Mouse (Mus musculus) hindbrain, embryonic 16.5 days (tissue): ENCODE measurements at regions not wholly inside any gene's neighbourhood (a gene's known extent, or its start where the extent isn't known, plus 50 kb on each side); places are given as distances from the start of the nearest gene placed in this dataset.
"Not testable (repeated sequence)": the region's sequence is repeated elsewhere in the genome, so short reads cannot be mapped to it uniquely, and the experiment has no call there.

Experiments used
- ATAC-seq: fragments of 200-750 bp; cut with Nextera tagmentation; 2 replicates; pipeline ENCODE4 v1.8.0; 2017; ENCODE audit warnings: moderate TSS enrichment, moderate library complexity
- H3K27ac ChIP-seq: fragments of 300-500 bp; sonication (generic); 2 replicates; pipeline ENCODE4 v1.5.1; 2014; ENCODE audit warnings: low read depth, mild to moderate bottlenecking, control low read depth, low read length, moderate library complexity
- H3K27me3 ChIP-seq: fragments of 300-500 bp; sonication (generic); replicated peaks from 2 replicates; pipeline ENCODE4 v1.6.1; 2014; ENCODE audit warnings: low read length; ENCODE audit not compliant: control insufficient read depth, insufficient read depth
- H3K36me3 ChIP-seq: fragments of 300-500 bp; sonication (generic); 2 replicates; pipeline ENCODE4 v1.6.1; 2014; ENCODE audit warnings: mild to moderate bottlenecking, low read length, moderate library complexity, mixed read lengths; ENCODE audit not compliant: control insufficient read depth, insufficient read depth
- H3K4me1 ChIP-seq: fragments of 300-500 bp; sonication (generic); 2 replicates; pipeline ENCODE4 v1.6.1; 2014; ENCODE audit warnings: low read depth, low read length; ENCODE audit not compliant: control insufficient read depth, insufficient read depth
- H3K4me2 ChIP-seq: fragments of 300-500 bp; sonication (generic); 2 replicates; pipeline ENCODE4 v1.6.1; 2014; ENCODE audit warnings: mild to moderate bottlenecking, low read length, control low read depth, moderate library complexity
- H3K4me3 ChIP-seq: fragments of 300-500 bp; sonication (generic); 2 replicates; pipeline ENCODE4 v1.5.1; 2014; ENCODE audit warnings: mild to moderate bottlenecking, low read length, control low read depth, moderate library complexity
- H3K9ac ChIP-seq: fragments of 300-500 bp; sonication (generic); 2 replicates; pipeline ENCODE4 v1.6.1; 2014; ENCODE audit warnings: low read depth, mild to moderate bottlenecking, control low read depth, low read length, moderate library complexity
- H3K9me3 ChIP-seq: fragments of 300-500 bp; sonication (generic); 2 replicates; pipeline ENCODE4 v1.6.1; 2014; ENCODE audit warnings: mild to moderate bottlenecking, low read length, moderate library complexity; ENCODE audit not compliant: control insufficient read depth
- WGBS: fragments of 180-500 bp; shearing (Covaris S2); extraction: QIAGEN DNeasy Blood & Tissue Kit; methylation state at CpG from one replicate; pipeline ENCODE4 v1.1.7; 2014; 5-methylcytosine and 5-hydroxymethylcytosine counted together

GRCm38 (mm10) chr12:93812963-93813733 lies 1878.9 kb upstream of the Flrt2 start:
- Histone ChIP-seq H3K36me3 (no peaks in the 10 kb centered on the region), H3K9me3 (no peaks in the 10 kb centered on the region), H3K4me2 (no peak overlapping the region), H3K27ac (no peak overlapping the region), H3K4me1 (no peaks in the 10 kb centered on the region), H3K4me3 (no peak overlapping the region), H3K9ac (no peak overlapping the region), H3K27me3 (no peaks in the 10 kb centered on the region)
- no peak for ATAC-seq

- ATAC-seq: peak; percentile 85
- Histone ChIP-seq H3K4me1 (no peaks in the 10 kb centered on the region), H3K9me3 (no peaks in the 10 kb centered on the region), H3K4me3 (no peak overlapping the region), H3K9ac (no peak overlapping the region), H3K27me3 (no peaks in the 10 kb centered on the region), H3K4me2 (no peak overlapping the region), H3K27ac (no peak overlapping the region), H3K36me3 (no peaks in the 10 kb centered on the region)
- WGBS: 20% methylated on average over 1 of the region's 1 CpGs
Observed at GRCm38 (mm10) chr12:93850944-93851520, 1841.0 kb upstream of the Flrt2 start.

GRCm38 (mm10) chr12:93851660-93852059 lies 1840.4 kb upstream of the Flrt2 start:
- Histone ChIP-seq H3K27me3 (no peaks in the 10 kb centered on the region), H3K9me3 (no peaks in the 10 kb centered on the region), H3K36me3 (no peaks in the 10 kb centered on the region), H3K27ac (no peak overlapping the region), H3K4me2 (no peak overlapping the region), H3K4me3 (no peak overlapping the region), H3K9ac (no peak overlapping the region), H3K4me1 (no peaks in the 10 kb centered on the region)
- no peak for ATAC-seq
- 50% methylated on average over 1 of the region's 1 CpGs for WGBS

- H3K4me2 ChIP-seq: no peak overlapping the region
- no peaks in the 10 kb centered on the region for H3K36me3 ChIP-seq
- H3K9me3 ChIP-seq: no peaks in the 10 kb centered on the region
- 65% methylated on average over 2 of the region's 2 CpGs for WGBS
- ATAC-seq: no peak
- H3K4me1 ChIP-seq: no peaks in the 10 kb centered on the region
- no peak overlapping the region for H3K4me3 ChIP-seq
- H3K27me3 ChIP-seq: no peaks in the 10 kb centered on the region
- H3K9ac ChIP-seq: no peak overlapping the region
- no peak overlapping the region for H3K27ac ChIP-seq
Observed at GRCm38 (mm10) chr12:93885946-93886345, 1806.1 kb upstream of the Flrt2 start.

- Histone ChIP-seq H3K4me3 (no peak overlapping the region), H3K9ac (no peak overlapping the region), H3K4me2 (no peak overlapping the region), H3K4me1 (no peaks in the 10 kb centered on the region), H3K27ac (no peak overlapping the region), H3K36me3 (no peaks in the 10 kb centered on the region), H3K27me3 (no peaks in the 10 kb centered on the region), H3K9me3 (no peaks in the 10 kb centered on the region)
- WGBS: 86% methylated on average over 3 of the region's 3 CpGs
- ATAC-seq: no peak
Observed at GRCm38 (mm10) chr12:93890109-93890508, 1801.9 kb upstream of the Flrt2 start.

- not testable (repeated sequence) for H3K4me1 ChIP-seq, H3K27ac ChIP-seq, H3K9ac ChIP-seq, H3K4me2 ChIP-seq, H3K36me3 ChIP-seq, H3K4me3 ChIP-seq, H3K9me3 ChIP-seq, H3K27me3 ChIP-seq
- whole genome bisulfite sequencing: 67% methylated on average over 1 of the region's 27 CpGs
- ATAC-seq: peak; percentile 90
Observed at GRCm38 (mm10) chr12:93928541-93929238, 1763.3 kb upstream of the Flrt2 start.

GRCm38 (mm10) chr12:93929239-93929563 lies 1762.8 kb upstream of the Flrt2 start:
- ATAC-seq: peak; percentile 74; the same call in 1 of the 2 replicates
- 95% methylated on average over 3 of the region's 7 CpGs for WGBS

GRCm38 (mm10) chr12:93930242-93930641 lies 1761.8 kb upstream of the Flrt2 start:
- H3K9ac ChIP-seq, H3K27me3 ChIP-seq, H3K36me3 ChIP-seq, H3K4me2 ChIP-seq, H3K27ac ChIP-seq, H3K4me3 ChIP-seq, H3K9me3 ChIP-seq, H3K4me1 ChIP-seq, ATAC-seq: not testable (repeated sequence)
- WGBS: 94% methylated on average over 11 of the region's 11 CpGs

More at GRCm38 (mm10) chr12:93929239-93929563, 1762.8 kb upstream of the Flrt2 start:
- H3K4me3 ChIP-seq, H3K9me3 ChIP-seq, H3K4me1 ChIP-seq, H3K27me3 ChIP-seq, H3K36me3 ChIP-seq, H3K9ac ChIP-seq, H3K4me2 ChIP-seq, H3K27ac ChIP-seq: not testable (repeated sequence)

- H3K4me3 ChIP-seq: no peak overlapping the region
- H3K4me1 ChIP-seq: no peaks in the 10 kb centered on the region
- no peak for ATAC-seq
- H3K27ac ChIP-seq: no peak overlapping the region
- H3K27me3 ChIP-seq: no peaks in the 10 kb centered on the region
- H3K9me3 ChIP-seq: no peaks in the 10 kb centered on the region
- 80% methylated on average over 1 of the region's 1 CpGs for WGBS
- H3K9ac ChIP-seq: no peak overlapping the region
- no peaks in the 10 kb centered on the region for H3K36me3 ChIP-seq
- H3K4me2 ChIP-seq: no peak overlapping the region
Observed at GRCm38 (mm10) chr12:93960869-93961268, 1731.2 kb upstream of the Flrt2 start.
